Mouse (Mus musculus): ENCODE data around the gene Crtc2.
A peak's percentile ranks its signal among the peaks of the same experiment; 100 is the strongest.

DNA sequence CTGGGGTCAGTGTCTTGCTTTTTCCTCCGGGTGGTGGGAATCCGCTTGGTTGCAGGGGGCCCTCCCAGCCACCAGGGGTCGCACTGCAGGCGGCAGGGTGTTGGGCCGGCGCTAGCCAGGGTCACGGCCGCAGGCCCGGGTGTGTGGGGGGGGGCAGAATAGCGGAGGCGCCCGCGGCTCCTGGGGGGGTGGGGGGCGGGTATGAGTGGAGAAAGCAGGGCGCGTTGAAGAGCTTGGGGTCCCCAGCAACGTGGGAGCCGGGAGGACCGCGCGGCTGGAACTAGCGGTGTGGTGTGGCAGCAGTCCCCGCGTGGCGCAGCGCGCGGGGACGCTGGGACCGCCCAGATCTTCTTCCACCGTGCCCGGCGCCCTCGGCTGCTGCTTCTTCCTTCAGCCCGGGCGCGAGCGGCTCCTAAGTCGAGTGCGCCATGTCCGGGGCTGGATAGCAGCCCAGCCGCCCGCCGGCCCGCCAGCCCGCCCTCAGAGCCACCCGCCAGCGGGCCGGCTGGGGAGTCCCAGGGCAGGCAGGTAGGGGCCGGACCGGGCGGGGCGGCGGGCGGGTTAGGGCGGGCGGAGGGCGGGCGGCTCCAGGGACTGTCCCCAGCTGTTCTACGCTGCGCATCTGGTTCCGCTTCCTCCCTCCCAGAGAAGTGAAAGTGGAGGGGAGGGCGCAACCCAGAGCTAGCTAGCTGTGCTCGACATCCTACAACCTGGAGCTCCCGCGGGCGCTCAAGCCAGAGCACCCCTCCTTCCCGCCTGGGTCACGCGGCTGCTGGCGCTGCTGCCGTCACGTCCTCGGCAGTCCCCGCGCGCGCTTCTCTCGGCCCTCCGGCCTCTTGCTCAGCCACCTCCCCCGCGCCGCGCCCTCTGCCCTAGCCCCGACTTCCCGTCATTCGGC, 11.3 kb downstream of the Crtc2 start, which contains the start of gene Dennd4b:
- TF ChIP-seq POLR2A (IDR thresholded peaks at IDR 0.05; ENCODE audit: insufficient read depth, low read depth, low read length) (no peak; the same call in 1 of the 2 replicates), CTCF (IDR thresholded peaks at IDR 0.05; ENCODE audit: insufficient read depth, low read depth, low read length) (peak; percentile 94)
